Mouse (Mus musculus) CH12.LX (cell line): ENCODE measurements around the gene Fyb2.

Experiments used
- CHD2 ChIP-seq: IDR thresholded peaks from 2 replicates; pipeline ENCODE4 v1.6.1; 2011; ENCODE audit warnings: low read length, improper control_type of control experiment
- CTCF ChIP-seq, 2 experiments: IDR thresholded peaks in 1 of 2; conservative IDR thresholded peaks in 1 of 2; 2 replicates each; pipeline ENCODE4 v1.5.1; 2011 to 2012; ENCODE audit warnings: low read depth in 2 of 2, low read length in 2 of 2, improper control_type of control experiment in 1 of 2, inconsistent platforms in 1 of 2, mild to moderate bottlenecking in 1 of 2, moderate library complexity in 1 of 2
- EP300 ChIP-seq: IDR thresholded peaks from 2 replicates; pipeline ENCODE4 v1.6.1; 2011; ENCODE audit warnings: low read length, improper control_type of control experiment
- ETS1 ChIP-seq: conservative IDR thresholded peaks from 2 replicates; pipeline ENCODE4 v1.6.1; 2012; ENCODE audit warnings: low read depth, mild to moderate bottlenecking, inconsistent platforms, low read length, improper control_type of control experiment, moderate library complexity
- MAFK ChIP-seq: IDR thresholded peaks from 2 replicates; pipeline ENCODE4 v1.6.1; 2011; ENCODE audit warnings: low read length, improper control_type of control experiment; ENCODE audit not compliant: insufficient replicate concordance
- MAX ChIP-seq: IDR thresholded peaks from 2 replicates; pipeline ENCODE4 v1.6.1; 2011; ENCODE audit warnings: low read length, improper control_type of control experiment
- MEF2A ChIP-seq: IDR thresholded peaks from 2 replicates; pipeline ENCODE4 v1.6.1; 2014; ENCODE audit warnings: low read depth, mild to moderate bottlenecking, inconsistent platforms, low read length, improper control_type of control experiment, borderline replicate concordance
- MYC ChIP-seq: IDR thresholded peaks from 2 replicates; pipeline ENCODE4 v1.6.1; 2011; ENCODE audit warnings: low read depth, mild to moderate bottlenecking, improper control_type of control experiment, low read length
- POLR2A ChIP-seq: IDR thresholded peaks from 2 replicates; pipeline ENCODE4 v1.6.1; 2011; ENCODE audit warnings: low read depth, mild to moderate bottlenecking, improper control_type of control experiment, low read length
- POLR2AphosphoS2 ChIP-seq: IDR thresholded peaks from 2 replicates; pipeline ENCODE4 v1.6.1; 2011; ENCODE audit warnings: low read depth, low read length, improper control_type of control experiment
- RAD21 ChIP-seq: IDR thresholded peaks from 2 replicates; pipeline ENCODE4 v1.6.1; 2011; ENCODE audit warnings: low read depth, mild to moderate bottlenecking, low read length, improper control_type of control experiment, moderate library complexity
- TBP ChIP-seq: conservative IDR thresholded peaks from 2 replicates; pipeline ENCODE4 v1.6.1; 2011; ENCODE audit warnings: low read depth, low read length, improper control_type of control experiment
- USF1 ChIP-seq: IDR thresholded peaks from 2 replicates; pipeline ENCODE4 v1.6.1; 2014; ENCODE audit warnings: low read depth, mild to moderate bottlenecking, inconsistent platforms, low read length, improper control_type of control experiment

GRCm38 (mm10) chr4:104987631-104988030 lies 74.4 kb downstream of the Fyb2 start:
- TF ChIP-seq ETS1 (no peak), EP300 (no peak), POLR2A (no peak), POLR2AphosphoS2 (no peak), CTCF (conservative IDR thresholded peaks at IDR 0.05 in 1 of 2, IDR thresholded peaks at IDR 0.05 in 1 of 2; ENCODE audit: low read depth in 2 of 2, low read length in 2 of 2) (no peak), TBP (no peak), CHD2 (no peak), USF1 (no peak), RAD21 (no peak), MEF2A (no peak), MAX (no peak), MAFK (no peak), MYC (no peak)
